Mouse (Mus musculus): ENCODE data around the gene Cadm4.
"Not testable (repeated sequence)": the region's sequence is repeated elsewhere in the genome, so short reads cannot be mapped to it uniquely, and the experiment has no call there.

Gene Cadm4

GRCm38 (mm10) chr7:24467886-24468285, 13.9 kb upstream of the Cadm4 start:
- no peak for DNase-seq (ENCODE audit: low spot score in 2 of 2)

GRCm38 (mm10) chr7:24469126-24469525, 12.7 kb upstream of the Cadm4 start:
- DNase-seq (ENCODE audit: low spot score in 2 of 2): no peak

GRCm38 (mm10) chr7:24470356-24470755, 11.5 kb upstream of the Cadm4 start:
- no peak for DNase-seq (ENCODE audit: low spot score in 2 of 2)

- DNase-seq (ENCODE audit: low spot score in 2 of 2): no peak
Observed at GRCm38 (mm10) chr7:24472442-24472841, 9.4 kb upstream of the Cadm4 start.

- DNase-seq (ENCODE audit: low spot score in 2 of 2): no peak
Observed at GRCm38 (mm10) chr7:24472937-24473336, 8.9 kb upstream of the Cadm4 start.

- no peak for DNase-seq (ENCODE audit: low spot score in 2 of 2)
Observed at GRCm38 (mm10) chr7:24473913-24474529, 7.8 kb upstream of the Cadm4 start.

GRCm38 (mm10) chr7:24474811-24475506, 6.9 kb upstream of the Cadm4 start:
- DNase-seq (ENCODE audit: low spot score in 2 of 2): no peak

GRCm38 (mm10) chr7:24476338-24476737, 5.5 kb upstream of the Cadm4 start:
- no peak for DNase-seq (ENCODE audit: low spot score in 2 of 2)

- no peak for DNase-seq (ENCODE audit: low spot score in 2 of 2)
Observed at GRCm38 (mm10) chr7:24476856-24477255, 5.0 kb upstream of the Cadm4 start.

GRCm38 (mm10) chr7:24478911-24479310, 2.9 kb upstream of the Cadm4 start:
- no peak for DNase-seq (ENCODE audit: low spot score in 2 of 2)

GRCm38 (mm10) chr7:24479685-24480084, 2.1 kb upstream of the Cadm4 start:
- no peak for DNase-seq (ENCODE audit: low spot score in 2 of 2)

GRCm38 (mm10) chr7:24480121-24480941, 1.5 kb upstream of the Cadm4 start:
- no peak for DNase-seq (ENCODE audit: low spot score in 2 of 2)

GRCm38 (mm10) chr7:24480986-24481473, 793 bp upstream of the Cadm4 start:
- DNase-seq (ENCODE audit: low spot score in 2 of 2): no peak

GRCm38 (mm10) chr7:24482208-24483020, 591 bp downstream of the Cadm4 start:
- no peak for DNase-seq (ENCODE audit: low spot score in 2 of 2)

GRCm38 (mm10) chr7:24483291-24483690, 1.5 kb downstream of the Cadm4 start:
- not testable (repeated sequence) for DNase-seq (ENCODE audit: low spot score in 2 of 2)

- DNase-seq (ENCODE audit: low spot score in 2 of 2): no peak
Observed at GRCm38 (mm10) chr7:24485481-24485880, 3.7 kb downstream of the Cadm4 start.

GRCm38 (mm10) chr7:24486654-24487130, 4.9 kb downstream of the Cadm4 start:
- no peak for DNase-seq (ENCODE audit: low spot score in 2 of 2)

- no peak for DNase-seq (ENCODE audit: low spot score in 2 of 2)
Observed at GRCm38 (mm10) chr7:24487403-24487802, 5.6 kb downstream of the Cadm4 start.

- no peak for DNase-seq (ENCODE audit: low spot score in 2 of 2)
Observed at GRCm38 (mm10) chr7:24488303-24488702, 6.5 kb downstream of the Cadm4 start.

GRCm38 (mm10) chr7:24499856-24500577, 18.2 kb downstream of the Cadm4 start:
- DNase-seq (ENCODE audit: low spot score in 2 of 2): no peak

- DNase-seq (ENCODE audit: low spot score in 2 of 2): no peak
Observed at GRCm38 (mm10) chr7:24500929-24501328, 19.1 kb downstream of the Cadm4 start.
